Mouse (Mus musculus) hindbrain, postnatal 0 days (tissue): ENCODE data around the gene Tsc22d1. TPM values are rescaled to one million over a fixed set of nuclear protein-coding genes. Genes with fewer than 3 reads are reported as not detected.

Experiments used
- ATAC-seq: fragments of 200-750 bp; cut with Nextera tagmentation; 2 replicates; pipeline ENCODE4 v1.8.0; 2017; ENCODE audit warnings: mild to moderate bottlenecking, moderate TSS enrichment, moderate library complexity
- DNase-seq: peaks from one replicate; pipeline ENCODE4 v3.0.0-alpha.2; 2015; ENCODE audit warnings: low spot score
- H3K27ac ChIP-seq: fragments of 300-500 bp; sonication (generic); 2 replicates; pipeline ENCODE4 v1.5.1; 2014; ENCODE audit warnings: mild to moderate bottlenecking
- H3K27me3 ChIP-seq: fragments of 300-500 bp; sonication (generic); 2 replicates; pipeline ENCODE4 v1.6.1; 2014; ENCODE audit warnings: low read length, mixed read lengths; ENCODE audit not compliant: insufficient read depth
- H3K36me3 ChIP-seq: fragments of 300-500 bp; sonication (generic); 2 replicates; pipeline ENCODE4 v1.6.1; 2014; ENCODE audit warnings: low read length, mixed read lengths; ENCODE audit not compliant: insufficient read depth
- H3K4me1 ChIP-seq: fragments of 300-500 bp; sonication (generic); 2 replicates; pipeline ENCODE4 v1.6.1; 2014; ENCODE audit warnings: antibody characterized with exemption, low read length, mixed read lengths; ENCODE audit not compliant: insufficient read depth
- H3K4me2 ChIP-seq: fragments of 300-500 bp; sonication (generic); 2 replicates; pipeline ENCODE4 v1.6.1; 2014; ENCODE audit warnings: low read depth, mild to moderate bottlenecking, low read length, moderate library complexity, mixed read lengths
- H3K4me3 ChIP-seq: fragments of 300-500 bp; sonication (generic); 2 replicates; pipeline ENCODE4 v1.5.1; 2014; ENCODE audit warnings: low read length
- H3K9ac ChIP-seq: fragments of 300-500 bp; sonication (generic); replicated peaks from 2 replicates; pipeline ENCODE4 v1.6.1; 2014; ENCODE audit warnings: mild to moderate bottlenecking, low read length, moderate library complexity, mixed read lengths
- H3K9me3 ChIP-seq: fragments of 300-500 bp; sonication (generic); 2 replicates; pipeline ENCODE4 v1.6.1; 2016; ENCODE audit warnings: low read length, mixed read lengths
- CTCF ChIP-seq: IDR thresholded peaks from 2 replicates; pipeline ENCODE4 v1.5.1; 2016; ENCODE audit warnings: antibody characterized with exemption, control low read depth, low read depth
- WGBS: fragments of 180-500 bp; shearing (Covaris S2); extraction: QIAGEN DNeasy Blood & Tissue Kit; methylation state at CpG from one replicate; pipeline ENCODE4 v1.1.7; 2014; 5-methylcytosine and 5-hydroxymethylcytosine counted together
- polyA plus RNA-seq: library from polyadenylated mRNA; unstranded; fragments of >200 nt; fragmentation: Nextera tagmentation; extraction: Ambion mirVana; gene quantifications from 2 replicates; pipeline ENCODE4 v1.2.1, GENCODE M21; 2015
- total RNA-seq: library from RNA; depleted of rRNA; stranded (reverse); fragments of >200 nt; gene quantifications from 2 replicates; pipeline ENCODE4 v1.2.3, GENCODE M21; 2014

Gene Tsc22d1
- total and polyA plus RNA-seq, 2 experiments from 2014 or later, result 525 to 544 TPM

- peak overlapping the region; percentile 30 for H3K4me2 ChIP-seq
- H3K4me1 ChIP-seq, result no peaks in the 10 kb centered on the region
- H3K9me3 ChIP-seq, result no peaks in the 10 kb centered on the region
- peak overlapping the region; percentile 69 for H3K27ac ChIP-seq
- TF ChIP-seq CTCF, result no peak
- no peaks in the 10 kb centered on the region for H3K36me3 ChIP-seq
- H3K27me3 ChIP-seq, result no peaks in the 10 kb centered on the region
- H3K4me3 ChIP-seq, result no peak overlapping the region
- 36% methylated on average over 20 of the region's 20 CpGs for WGBS
- peak; percentile 55 for DNase-seq
- ATAC-seq, result peak; percentile 84
- no peak overlapping the region for H3K9ac ChIP-seq
These were observed 117.8 kb downstream of the Tsc22d1 start for GRCm38 (mm10) chr14:76532257-76533169.

- ATAC-seq (peak; percentile 65), DNase-seq (peak; percentile 51)
- H3K9me3 ChIP-seq, result no peaks in the 10 kb centered on the region
- TF ChIP-seq CTCF, result no peak
- no peaks in the 10 kb centered on the region for H3K36me3 ChIP-seq
- peak overlapping the region; percentile 30 for H3K4me2 ChIP-seq
- peak overlapping the region; percentile 69 for H3K27ac ChIP-seq
- no peak overlapping the region for H3K4me3 ChIP-seq
- 11% methylated on average over 10 of the region's 10 CpGs for WGBS
- H3K9ac ChIP-seq, result no peak overlapping the region
- H3K27me3 ChIP-seq, result no peaks in the 10 kb centered on the region
- H3K4me1 ChIP-seq, result no peaks in the 10 kb centered on the region
These were observed 118.5 kb downstream of the Tsc22d1 start for GRCm38 (mm10) chr14:76533170-76533815.

GRCm38 (mm10) chr14:76535096-76535495, 120.3 kb downstream of the Tsc22d1 start:
- no peak for ATAC-seq
- Histone ChIP-seq H3K4me3 (no peak overlapping the region), H3K36me3 (no peaks in the 10 kb centered on the region), H3K27ac (no peak overlapping the region), H3K27me3 (no peaks in the 10 kb centered on the region), H3K4me1 (no peaks in the 10 kb centered on the region), H3K4me2 (no peak overlapping the region), H3K9ac (no peak overlapping the region), H3K9me3 (no peaks in the 10 kb centered on the region)
- no peak for DNase-seq
- WGBS, result 96% methylated on average over 1 of the region's 1 CpGs
- no peak for TF ChIP-seq CTCF

- 27% methylated on average over 6 of the region's 6 CpGs for WGBS
- H3K4me1 ChIP-seq, result no peaks in the 10 kb centered on the region
- H3K4me3 ChIP-seq, result no peak overlapping the region
- H3K27me3 ChIP-seq, result no peaks in the 10 kb centered on the region
- no peak overlapping the region for H3K27ac ChIP-seq
- H3K9me3 ChIP-seq, result no peaks in the 10 kb centered on the region
- no peak for DNase-seq
- H3K36me3 ChIP-seq, result no peaks in the 10 kb centered on the region
- ATAC-seq, result no peak
- no peak for TF ChIP-seq CTCF
- no peak overlapping the region for H3K9ac ChIP-seq
- no peak overlapping the region for H3K4me2 ChIP-seq
These were observed 122.2 kb downstream of the Tsc22d1 start for GRCm38 (mm10) chr14:76536921-76537320.

- H3K36me3 ChIP-seq, result no peaks in the 10 kb centered on the region
- DNase-seq, result no peak
- no peak for ATAC-seq
- H3K4me3 ChIP-seq, result no peak overlapping the region
- no peak overlapping the region for H3K9ac ChIP-seq
- no peaks in the 10 kb centered on the region for H3K4me1 ChIP-seq
- no peak overlapping the region for H3K27ac ChIP-seq
- no peaks in the 10 kb centered on the region for H3K27me3 ChIP-seq
- H3K4me2 ChIP-seq, result no peak overlapping the region
- no peak for TF ChIP-seq CTCF
- no peaks in the 10 kb centered on the region for H3K9me3 ChIP-seq
- WGBS, result 91% methylated on average over 5 of the region's 5 CpGs
These were observed 125.4 kb downstream of the Tsc22d1 start for GRCm38 (mm10) chr14:76540005-76540670.

- no peak for ATAC-seq
- Histone ChIP-seq H3K27me3 (no peaks in the 10 kb centered on the region), H3K4me1 (no peaks in the 10 kb centered on the region), H3K9me3 (no peaks in the 10 kb centered on the region), H3K4me3 (no peak overlapping the region), H3K4me2 (no peak overlapping the region), H3K36me3 (no peaks in the 10 kb centered on the region), H3K27ac (no peak overlapping the region), H3K9ac (no peak overlapping the region)
- TF ChIP-seq CTCF, result no peak
- DNase-seq, result no peak
- 78% methylated on average over 2 of the region's 2 CpGs for WGBS
These were observed 126.6 kb downstream of the Tsc22d1 start for GRCm38 (mm10) chr14:76541341-76541740.
